Mouse (Mus musculus) neutrophil, adult 59 days (primary cell): ENCODE measurements around the gene Sema3b. TPM values are rescaled to one million over a fixed set of nuclear protein-coding genes. Genes with fewer than 3 reads are reported as not detected.

Experiments used
- total RNA-seq, 2 experiments: library from RNA; stranded (reverse); gene quantifications; 1 replicate in 1 of 2; 2 replicates in 1 of 2; pipeline ENCODE4 v1.2.4; 2023

Sema3b gene
- 1 to 10 TPM in 1 of 2 experiments, under 1 TPM in 1; 0.86 to 1.1 TPM for total RNA-seq

DNA sequence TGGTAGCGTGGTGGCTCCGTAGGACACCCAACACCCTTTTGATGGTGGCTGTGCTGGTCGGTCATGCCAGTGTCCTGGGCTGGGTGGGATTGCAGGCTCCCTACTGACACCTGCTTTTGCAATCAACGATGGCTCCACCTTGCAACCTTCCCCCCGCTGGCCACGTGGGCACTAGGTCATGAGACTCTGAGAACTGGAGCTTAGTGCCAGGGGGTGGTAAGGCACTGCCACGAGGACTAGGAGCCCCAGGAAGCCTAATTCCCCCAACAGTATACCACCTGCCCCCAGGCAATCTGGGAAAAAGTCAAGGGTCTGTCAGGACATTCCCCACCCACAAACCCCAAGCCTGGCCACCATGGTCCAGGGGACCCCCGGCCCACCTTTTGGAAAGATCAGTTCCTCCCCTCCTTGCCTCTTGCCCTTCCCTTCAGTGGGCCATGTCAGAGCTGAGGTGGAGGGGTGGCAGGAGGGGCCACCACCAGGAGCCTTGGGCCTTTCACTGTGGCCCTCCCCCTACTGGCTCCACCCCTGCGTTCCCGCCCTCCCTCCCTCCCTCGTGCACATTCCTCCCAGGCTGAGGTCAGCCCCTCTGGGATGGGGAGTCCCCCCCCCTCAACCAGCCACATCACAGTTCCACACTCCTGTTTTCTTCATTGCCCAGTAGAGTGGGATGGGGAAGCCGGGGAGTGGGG lies at the start of gene Sema3b:
Gene Sema3b (minus strand): TSS at position 489 of the 692 bp plus-strand sequence.

DNA sequence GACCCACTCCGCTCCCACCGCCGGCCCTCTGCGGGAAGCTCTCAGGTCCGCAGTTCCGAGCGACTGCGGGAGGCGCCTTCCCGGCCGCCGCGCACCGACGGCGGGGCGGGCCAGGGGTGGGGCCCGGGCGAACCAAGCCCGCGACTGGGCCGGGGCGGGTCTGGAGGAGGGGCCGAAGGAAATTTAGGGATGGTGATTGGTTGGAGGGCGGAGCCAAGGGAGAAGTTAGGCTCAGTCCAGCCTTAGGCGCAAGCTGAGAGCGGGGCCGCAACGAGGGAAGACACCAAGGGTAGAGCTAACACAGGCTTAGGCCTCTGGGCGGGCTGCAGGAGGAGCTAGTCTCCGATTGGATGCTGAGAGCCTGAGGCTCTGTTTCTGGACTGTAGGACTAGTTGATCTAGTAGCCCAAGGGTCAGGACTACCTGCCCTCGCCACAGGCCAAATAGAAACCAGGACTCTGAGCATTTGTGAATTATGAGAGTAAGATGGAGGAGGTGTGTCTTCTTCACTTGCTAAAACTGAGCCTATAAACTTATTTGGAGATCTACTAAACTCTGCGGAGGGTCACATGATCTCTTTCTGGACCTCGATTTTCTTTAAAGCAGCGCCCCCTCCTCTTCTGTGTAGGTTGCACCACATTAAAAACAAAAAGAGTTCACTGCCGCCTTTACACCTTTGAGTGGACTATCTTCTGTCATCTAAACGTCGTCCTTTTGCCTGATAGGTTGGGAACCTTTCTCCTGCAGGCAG lies 26.4 kb upstream of the Sema3b start, which contains the start of gene Gnai2:
Gene Gnai2 (minus strand): TSS at position 89 of the 750 bp plus-strand sequence.

DNA sequence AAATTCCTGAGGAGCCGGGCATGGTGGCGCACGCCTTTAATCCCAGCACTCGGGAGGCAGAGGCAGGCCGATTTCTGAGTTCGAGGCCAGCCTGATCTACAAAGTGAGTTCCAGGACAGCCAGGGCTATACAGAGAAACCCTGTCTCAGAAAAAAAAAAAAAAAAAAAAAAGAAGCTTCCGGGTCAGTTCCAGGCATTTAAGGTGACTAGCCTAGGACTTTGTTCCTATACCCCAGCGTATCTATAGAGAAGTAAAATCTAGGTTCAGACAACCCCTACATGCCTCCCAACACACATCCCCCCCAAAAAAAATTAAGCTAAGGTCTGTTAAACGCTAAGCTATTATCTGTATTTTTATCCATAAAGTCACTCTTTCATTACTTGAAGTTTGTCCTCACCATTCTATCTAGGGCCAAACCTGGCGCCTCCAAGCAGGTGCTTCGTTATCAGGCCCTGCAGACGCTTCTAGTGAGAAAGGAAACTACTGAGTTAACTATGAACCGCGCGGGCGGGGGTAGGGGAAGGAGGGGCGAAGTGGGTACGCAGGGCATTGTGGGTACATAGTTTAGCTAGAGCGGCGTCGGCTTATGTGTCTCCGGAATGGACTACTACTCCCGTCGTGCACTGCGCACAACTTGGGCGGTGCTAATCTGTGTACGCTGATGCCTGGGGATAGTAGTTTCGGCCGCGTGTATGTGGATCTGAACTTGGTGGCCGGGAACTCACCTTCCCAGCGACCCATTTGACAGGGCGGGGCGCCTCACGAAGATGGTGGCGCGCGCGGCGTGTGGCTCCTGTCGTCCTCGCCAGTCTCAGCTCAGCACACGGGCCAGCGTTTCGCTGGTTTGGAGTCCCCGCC lies 21.8 kb downstream of the Sema3b start, which contains the start of gene Ifrd2:
Gene Ifrd2 (plus strand): TSS at position 669 of the 859 bp plus-strand sequence.

DNA sequence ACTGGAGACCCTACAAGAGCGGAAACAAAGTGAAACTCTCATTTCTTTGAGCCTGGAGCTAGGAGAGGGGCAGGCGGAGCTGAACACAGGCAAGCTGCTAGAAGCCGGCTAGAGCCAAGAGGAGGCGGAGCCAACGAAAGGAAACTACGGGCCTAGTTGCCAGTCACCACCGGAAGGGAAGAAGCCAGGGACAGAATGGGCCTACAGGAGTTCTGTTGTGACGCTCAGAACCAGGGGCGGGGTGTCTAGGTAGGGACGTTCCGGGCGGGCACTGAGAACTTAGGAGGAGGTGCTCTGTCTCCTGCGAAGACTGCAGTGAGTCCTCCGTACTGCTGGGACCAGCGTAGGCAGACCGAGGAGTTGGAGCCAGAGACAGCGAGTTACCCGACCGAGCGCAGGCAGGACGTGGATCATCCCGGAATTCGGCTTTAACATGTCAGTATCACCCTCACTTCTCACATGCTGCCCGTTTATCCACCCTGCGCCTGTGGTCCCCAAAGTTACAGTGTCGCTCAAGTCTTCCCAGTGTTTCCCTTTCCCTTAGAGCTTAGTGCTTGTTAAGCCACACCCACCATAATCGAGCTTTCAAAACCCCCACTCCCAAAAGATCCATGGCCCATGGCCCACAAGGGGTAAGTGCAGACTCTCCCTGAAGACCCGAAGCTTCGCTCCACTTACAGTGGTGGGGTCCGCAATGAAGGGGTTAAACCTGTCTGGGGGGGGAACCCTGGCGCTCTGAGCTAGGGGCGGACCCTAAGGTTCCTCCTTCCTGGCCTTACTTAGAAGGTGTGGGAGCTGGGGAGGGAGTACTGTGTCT lies 28.3 kb downstream of the Sema3b start, which contains the start of gene Hyal3:
Gene Hyal3 (plus strand): TSS at position 318 of the 817 bp plus-strand sequence.

DNA sequence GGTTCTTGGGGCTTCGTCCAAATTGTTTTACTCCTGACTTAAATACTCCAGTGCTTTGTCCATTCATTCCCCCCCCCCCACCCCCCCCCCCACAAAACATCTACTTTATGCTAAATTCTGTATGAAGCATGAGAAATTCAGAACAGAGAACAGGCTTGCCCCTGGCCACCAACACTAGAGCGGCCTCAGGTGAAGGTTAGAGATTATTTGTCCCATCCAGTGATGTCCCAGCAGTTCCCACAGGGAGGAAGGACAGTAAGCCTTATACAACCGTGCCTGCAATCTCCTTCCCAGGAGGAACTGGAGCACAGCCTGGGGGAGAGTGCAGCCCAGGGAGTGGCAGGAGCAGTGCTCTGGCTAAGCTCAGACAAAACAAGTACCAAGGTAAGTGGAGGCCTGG lies 30.4 kb downstream of the Sema3b start, which contains the start of gene Naa80:
Gene Naa80 (plus strand): TSS at position 301 of the 400 bp plus-strand sequence.

DNA sequence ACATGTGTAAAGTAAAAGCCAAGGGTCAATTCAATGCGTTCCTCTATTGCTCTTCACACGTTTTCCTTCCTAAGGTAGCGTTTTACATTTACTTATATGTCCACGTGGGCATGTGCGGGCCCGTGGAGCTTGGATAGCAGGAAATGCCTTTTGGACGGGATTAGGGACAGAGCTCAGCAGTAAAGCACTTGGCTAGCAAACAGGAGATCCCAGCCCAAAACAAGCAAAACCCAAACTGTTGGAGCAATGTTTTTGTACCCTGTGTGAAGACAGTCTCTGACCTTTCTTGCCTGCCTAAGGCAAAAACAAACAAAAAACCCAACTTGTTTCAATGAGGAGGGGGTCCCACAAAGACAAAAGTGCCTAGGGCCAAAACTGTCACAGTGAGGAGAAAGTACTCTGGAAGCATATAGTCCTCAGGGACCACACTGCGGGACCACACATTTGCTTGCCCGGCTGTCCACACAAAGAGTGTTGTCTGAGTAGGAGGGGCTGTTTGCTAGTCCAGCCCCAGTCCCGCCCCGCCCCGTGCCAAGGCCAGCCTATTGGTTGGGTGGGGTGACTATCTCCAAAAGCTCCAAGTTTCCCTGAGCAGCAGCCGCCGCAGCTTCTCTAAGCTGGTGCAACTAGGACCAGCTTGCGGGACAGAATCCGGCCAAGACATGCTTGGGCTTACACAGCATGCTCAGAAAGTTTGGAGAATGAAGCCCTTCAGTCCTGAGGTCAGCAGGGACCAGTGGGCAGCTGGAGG lies 32.5 kb downstream of the Sema3b start, which contains the start of gene Hyal1:
Gene Hyal1 (plus strand): TSS at position 571 of the 751 bp plus-strand sequence.

DNA sequence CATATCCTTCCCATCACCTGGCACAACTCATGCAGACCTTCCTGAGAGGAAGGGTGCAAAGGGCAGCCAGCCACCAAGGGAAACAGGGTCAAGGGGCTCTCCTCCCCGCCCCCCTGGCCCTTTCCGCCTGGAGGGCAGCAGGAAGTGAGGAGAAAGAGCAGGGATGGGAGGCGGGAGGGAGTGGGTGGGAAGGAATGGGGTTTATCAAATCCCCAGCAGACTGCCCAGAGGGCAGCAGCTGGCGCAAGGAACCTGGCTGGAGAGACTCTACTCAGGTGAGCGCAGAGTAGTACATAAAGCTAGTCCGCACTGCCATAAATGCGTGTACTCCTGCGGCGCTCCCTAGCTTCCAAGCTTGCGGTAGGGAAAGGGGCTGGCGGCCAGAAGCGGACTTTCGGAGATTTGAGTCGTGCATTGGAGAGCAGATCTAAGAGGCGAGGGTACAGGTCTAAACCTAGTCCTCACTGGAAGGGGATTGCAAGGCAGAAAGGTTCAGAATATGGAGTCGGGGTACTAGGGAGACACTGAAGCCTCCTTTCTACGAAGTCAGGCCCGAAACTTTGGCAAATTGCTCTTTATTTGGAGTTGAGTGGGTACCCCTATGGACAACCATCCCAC lies 41.2 kb downstream of the Sema3b start, which contains the start of gene Hyal2:
Gene Hyal2 (plus strand): TSS at position 244 of the 618 bp plus-strand sequence.

DNA sequence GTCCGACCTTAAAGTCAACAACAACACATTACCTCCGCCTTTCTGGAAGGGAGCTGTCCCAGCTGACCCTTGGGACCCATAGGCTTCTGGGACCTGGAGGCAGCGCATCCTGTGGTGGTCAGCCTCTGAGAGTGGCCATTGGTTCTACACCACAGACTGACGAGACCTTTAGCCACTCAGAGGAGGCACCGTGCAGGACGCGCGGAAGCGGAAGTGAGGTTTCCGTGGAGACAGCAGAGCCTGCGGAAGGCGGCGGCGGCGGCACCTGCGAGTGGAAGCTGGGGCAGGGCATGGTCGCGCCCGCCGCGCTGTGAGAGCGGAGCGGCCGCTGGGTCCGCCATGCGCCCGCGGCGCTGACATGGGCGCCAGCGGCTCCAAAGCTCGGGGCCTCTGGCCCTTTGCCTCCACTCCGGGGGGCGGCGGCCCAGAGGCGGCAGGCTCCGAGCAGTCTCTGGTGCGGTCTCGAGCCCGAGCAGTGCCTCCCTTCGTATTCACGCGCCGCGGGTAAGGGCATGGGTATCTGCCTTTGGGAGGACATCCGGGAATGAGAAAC lies 45.9 kb downstream of the Sema3b start, which contains the start of gene Tusc2:
Gene Tusc2 (plus strand): TSS at position 227 of the 553 bp plus-strand sequence.

DNA sequence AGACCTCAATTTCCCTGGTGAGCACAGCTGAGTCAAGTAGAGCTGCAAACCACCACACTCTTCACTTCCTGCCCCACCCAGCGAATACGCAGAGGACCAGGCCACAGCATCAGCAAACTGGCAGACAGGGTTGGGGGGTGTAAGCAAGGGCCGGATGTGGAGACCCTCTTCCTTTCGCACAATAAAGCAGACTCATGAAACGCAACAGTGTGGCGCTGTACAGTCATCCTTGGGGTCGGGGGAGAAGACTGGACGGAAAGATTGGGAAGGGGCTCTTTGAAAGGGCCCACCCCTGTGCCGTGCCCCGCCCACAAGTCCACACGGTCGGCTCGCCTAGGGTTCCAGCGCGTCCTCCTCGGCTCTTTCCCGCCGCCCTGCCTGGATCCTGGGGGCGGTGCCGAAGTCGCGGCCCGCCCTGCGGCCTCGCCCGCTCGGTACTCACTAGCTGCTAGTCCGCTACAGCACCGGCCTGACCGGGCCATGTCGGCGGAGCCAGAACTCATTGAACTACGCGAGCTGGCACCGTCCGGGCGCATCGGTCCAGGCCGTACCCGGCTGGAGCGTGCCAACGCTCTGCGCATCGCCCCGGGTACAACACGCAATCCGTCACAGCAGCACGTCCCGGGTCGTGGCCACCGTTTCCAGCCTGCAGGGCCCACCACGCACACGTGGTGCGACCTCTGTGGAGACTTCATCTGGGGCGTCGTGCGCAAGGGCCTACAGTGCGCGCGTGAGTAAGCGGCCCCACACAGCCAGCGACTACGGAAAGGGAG lies 57.7 kb downstream of the Sema3b start, which contains the start of gene Rassf1:
Gene Rassf1 (plus strand): TSS at position 439 of the 773 bp plus-strand sequence.

Other genes starting within 250 kb of the Sema3b start
- under 1 TPM; 0.09 to 0.62 TPM for gene Cacna2d2, start 209.6 kb downstream of the Sema3b start, total RNA-seq
- 10 to 100 TPM; 16.3 to 17.6 TPM for gene Tmem115, start 75.3 kb downstream of the Sema3b start, total RNA-seq
- gene Cyb561d2, start 67.0 kb downstream of the Sema3b start, total RNA-seq, result 1 to 10 TPM; 6.7 to 7.6 TPM
- gene Nprl2, start 67.0 kb downstream of the Sema3b start, total RNA-seq, result 1 to 10 TPM; 8.4 to 9.3 TPM
- under 1 TPM in 1 of 2 experiments, not detected in 1; 0.20 TPM for gene Zmynd10, start 61.9 kb downstream of the Sema3b start, total RNA-seq
- gene Rassf1, start 57.7 kb downstream of the Sema3b start, total RNA-seq, result 10 to 100 TPM; 47.3 to 60.9 TPM
- 1 to 10 TPM; 6.4 to 6.9 TPM for gene Tusc2, start 46.0 kb downstream of the Sema3b start, total RNA-seq
- gene Hyal2, start 41.3 kb downstream of the Sema3b start, total RNA-seq, result 1 to 10 TPM; 2.8 to 4.5 TPM
- 1 to 10 TPM in 1 of 2 experiments, under 1 TPM in 1; 0.49 to 1.3 TPM for gene Hyal1, start 32.3 kb downstream of the Sema3b start, total RNA-seq
- 1 to 10 TPM; 9.0 to 9.1 TPM for gene Naa80, start 30.3 kb downstream of the Sema3b start, total RNA-seq
- under 1 TPM; 0.76 to 0.88 TPM for gene Hyal3, start 28.4 kb downstream of the Sema3b start, total RNA-seq
- 10 to 100 TPM; 16.5 to 30.6 TPM for gene Ifrd2, start 21.6 kb downstream of the Sema3b start, total RNA-seq
- 1,000 to 10,000 TPM; 1,195 to 1,197 TPM for gene Gnai2, start 26.1 kb upstream of the Sema3b start, total RNA-seq
- gene Slc38a3, start 60.3 kb upstream of the Sema3b start, total RNA-seq, result not detected
- gene Gnat1, start 70.5 kb upstream of the Sema3b start, total RNA-seq, result not detected
- under 1 TPM in 1 of 2 experiments, not detected in 1; 0.53 TPM for gene Sema3f, start 101.2 kb upstream of the Sema3b start, total RNA-seq
- 100 to 1,000 TPM; 165 to 173 TPM for gene Rbm5, start 161.8 kb upstream of the Sema3b start, total RNA-seq